ENCODE assay signal across 28 mouse cellular contexts in genomic region chr1:71778292-71778691, GRCm38 (mm10).
DNase-seq lines count a peak whose midpoint lies in the region; ATAC-seq and TF ChIP-seq lines count a peak whose summit lies in the region.
"Had no signal": no experiment of that assay in that cellular context is flagged by ENCODE, and none has a peak within 500 bp of the region (broad histone marks: within the 10 kb centered on the region; RNA-seq: fewer than 3 reads in every experiment).

No protein-coding gene starts in this region.

- WGBS in heart, embryonic 10.5 days: 87% methylated on average over 8 of the region's 8 CpGs
- WGBS in embryonic facial prominence, embryonic 10.5 days: 91% methylated on average over 8 of the region's 8 CpGs

- in situ Hi-C loops in Patski (cut with MboI; ENCODE audit: low pct_unique_long_range_greater_than_20kb): no loop called here

- no peak for TF ChIP-seq EP300 in ES-Bruce4 (IDR thresholded peaks at IDR 0.05; ENCODE audit: insufficient read depth, low read depth, low read length)

- peak; percentile 67 for TF ChIP-seq CTCF in E14TG2a.4 (conservative IDR thresholded peaks at IDR 0.05; ENCODE audit: low read length)
- peak; percentile 43 for TF ChIP-seq CTCF in ES-Bruce4 (IDR thresholded peaks at IDR 0.05; ENCODE audit: low read depth, low read length)
- TF ChIP-seq CTCF in Patski (IDR thresholded peaks at IDR 0.05): peak; percentile 12

- H3K9me3 ChIP-seq in E14TG2a.4 (ENCODE audit: low read length) (no peaks in the 10 kb centered on the region), ES-Bruce4 (replicated peaks; ENCODE audit: control insufficient read depth, insufficient read depth, low read length, poor library complexity, severe bottlenecking) (no peaks in the 10 kb centered on the region)
- H3K9me3 ChIP-seq in heart, embryonic 10.5 days: no peaks in the 10 kb centered on the region
- no peaks in the 10 kb centered on the region for H3K9me3 ChIP-seq in embryonic facial prominence, embryonic 10.5 days
- H3K9me3 ChIP-seq: embryonic facial prominence, embryonic 12.5 days; embryonic facial prominence, embryonic 15.5 days; heart, embryonic 13.5 days had no signal

- no peaks in the 10 kb centered on the region for H3K36me3 ChIP-seq in E14TG2a.4 (ENCODE audit: insufficient read depth, low read length)
- H3K36me3 ChIP-seq in ES-Bruce4 (ENCODE audit: control insufficient read depth, insufficient read depth, low read length, poor library complexity, severe bottlenecking): no peaks in the 10 kb centered on the region
- no peaks in the 10 kb centered on the region for H3K36me3 ChIP-seq in heart, embryonic 10.5 days
- H3K36me3 ChIP-seq in embryonic facial prominence, embryonic 10.5 days (replicated peaks): no peaks in the 10 kb centered on the region
- H3K36me3 ChIP-seq: embryonic facial prominence, embryonic 12.5 days; embryonic facial prominence, embryonic 15.5 days; heart, embryonic 13.5 days had no signal

- CTCF ChIA-PET in Patski (lab: Charles Lee): interaction anchor here (0.7 kb wide), 1 partner anchor 10 kb away, joined by 4 read pairs; no protein-coding TSS in a partner anchor

- H3K27ac ChIP-seq in ES-Bruce4 (ENCODE audit: insufficient read depth, low read length): no peak overlapping the region
- H3K27ac ChIP-seq in heart, embryonic 10.5 days: no peak overlapping the region
- H3K27ac ChIP-seq in embryonic facial prominence, embryonic 10.5 days (replicated peaks): no peak overlapping the region
- H3K27ac ChIP-seq: embryonic facial prominence, embryonic 12.5 days; embryonic facial prominence, embryonic 15.5 days; gastrocnemius, adult 2 months; heart, embryonic 13.5 days; hindbrain, embryonic 14.5 days; hindbrain, postnatal 0 days had no signal

- no peaks in the 10 kb centered on the region for H3K4me1 ChIP-seq in E14TG2a.4 (replicated peaks; ENCODE audit: low read depth, low read length)
- H3K4me1 ChIP-seq in ES-Bruce4 (ENCODE audit: control insufficient read depth, insufficient read depth, low read length): no peaks in the 10 kb centered on the region
- no peaks in the 10 kb centered on the region for H3K4me1 ChIP-seq in heart, embryonic 10.5 days
- no peaks in the 10 kb centered on the region for H3K4me1 ChIP-seq in embryonic facial prominence, embryonic 10.5 days
- H3K4me1 ChIP-seq: embryonic facial prominence, embryonic 15.5 days; heart, embryonic 13.5 days had no signal

- H3K27me3 ChIP-seq in E14TG2a.4 (ENCODE audit: insufficient read depth, low read length) (no peaks in the 10 kb centered on the region), ES-Bruce4 (ENCODE audit: control insufficient read depth, insufficient read depth, low read length, poor library complexity, severe bottlenecking) (no peaks in the 10 kb centered on the region), Patski (no peaks in the 10 kb centered on the region)
- no peaks in the 10 kb centered on the region for H3K27me3 ChIP-seq in heart, embryonic 10.5 days (ENCODE audit: insufficient read depth, poor library complexity, severe bottlenecking)
- no peaks in the 10 kb centered on the region for H3K27me3 ChIP-seq in embryonic facial prominence, embryonic 10.5 days (replicated peaks; ENCODE audit: low read depth, poor library complexity, severe bottlenecking)
- H3K27me3 ChIP-seq: embryonic facial prominence, embryonic 12.5 days; embryonic facial prominence, embryonic 15.5 days; heart, embryonic 13.5 days had no signal

- H3K4me3 ChIP-seq in E14TG2a.4 (replicated peaks; ENCODE audit: low read length): no peak overlapping the region
- H3K4me3 ChIP-seq in ES-Bruce4 (ENCODE audit: low read depth, low read length): no peak overlapping the region
- H3K4me3 ChIP-seq in heart, embryonic 10.5 days: no peak overlapping the region
- H3K4me3 ChIP-seq in embryonic facial prominence, embryonic 10.5 days: no peak overlapping the region
- H3K4me3 ChIP-seq: embryonic facial prominence, embryonic 12.5 days; embryonic facial prominence, embryonic 15.5 days; gastrocnemius, adult 2 months; heart, embryonic 13.5 days had no signal

- POLR2A ChIA-PET in Patski (lab: Charles Lee): no interaction called here

- ATAC-seq in Patski: no peak
- ATAC-seq: CD4-positive, CD25-positive, alpha-beta regulatory T cell, adult 4 months; forebrain, embryonic 14.5 days; forebrain, postnatal 0 days; hindbrain, postnatal 0 days; inflammation-experienced regulatory T-cells, adult 6 months; intestine, postnatal 0 days had no signal

- TF ChIP-seq POLR2A in ES-Bruce4 (IDR thresholded peaks at IDR 0.05; ENCODE audit: insufficient read depth, low read length): no peak

- no peak overlapping the region for H3K9ac ChIP-seq in ES-Bruce4 (ENCODE audit: low read depth, poor library complexity, severe bottlenecking)
- H3K9ac ChIP-seq: embryonic facial prominence, embryonic 12.5 days; embryonic facial prominence, embryonic 15.5 days; forebrain, postnatal 0 days; heart, embryonic 13.5 days; hindbrain, embryonic 14.5 days had no signal

- DNase-seq in Patski (ENCODE audit: low read depth, low spot score): no peak
- DNase-seq in ZHBTc4 (ENCODE audit: low read depth, low spot score): peak; percentile 67
- DNase-seq in heart, embryonic 10.5 days (ENCODE audit: low spot score): no peak
- no peak for DNase-seq in adrenal gland, postnatal 4 days (ENCODE audit: low spot score in 2 of 2)
- DNase-seq in embryonic facial prominence, embryonic 10.5 days (ENCODE audit: low spot score): no peak
- DNase-seq: adrenal gland, adult 2 months; adrenal gland, postnatal 14 days; cerebellum, adult 18-20 months; cerebellum, adult 9-10 months; cerebellum, postnatal 14 days; forebrain, postnatal 0 days; gastrocnemius, adult 2 months; gastrocnemius, postnatal 14 days; heart, adult 11 months; heart, postnatal 14 days; heart, postnatal 4 days; kidney, adult 2 months had no signal

Comparison
In these comparisons a context has a peak if more than half of its experiments do, and no peak if none do; other contexts are left out.
1. CTCF ChIP-seq: peak in every context shown above with its lines; median percentile 67 in E14TG2a.4; 43 in ES-Bruce4; 12 in Patski.